13 mouse cellular contexts compared by ENCODE assay signal in genomic region chr3:101430755-101431115, GRCm38 (mm10). TPM values are rescaled to one million over a fixed set of nuclear protein-coding genes. Genes with fewer than 3 reads are reported as not detected.
DNase-seq lines count a peak whose midpoint lies in the region; ATAC-seq and TF ChIP-seq lines count a peak whose summit lies in the region.
"Had no signal": no experiment of that assay in that cellular context is flagged by ENCODE, and none has a peak within 500 bp of the region (broad histone marks: within the 10 kb centered on the region; RNA-seq: fewer than 3 reads in every experiment).

No protein-coding gene starts in this region.

- H3K27ac ChIP-seq in heart, embryonic 16.5 days (ENCODE audit: low read length), result peak overlapping the region; percentile 72
- H3K27ac ChIP-seq in liver, embryonic 16.5 days (ENCODE audit: low read length), result no peak overlapping the region
- H3K27ac ChIP-seq: forebrain, embryonic 12.5 days; midbrain, embryonic 12.5 days had no signal

- H3K27me3 ChIP-seq in heart, embryonic 16.5 days (ENCODE audit: control insufficient read depth, insufficient read depth, low read length), result no peaks in the 10 kb centered on the region
- H3K27me3 ChIP-seq in G1E (ENCODE audit: insufficient read depth, low read length), result no peaks in the 10 kb centered on the region
- no peaks in the 10 kb centered on the region for H3K27me3 ChIP-seq in liver, embryonic 16.5 days (ENCODE audit: control insufficient read depth, insufficient read depth, low read depth, low read length)
- H3K27me3 ChIP-seq: forebrain, embryonic 12.5 days; kidney, embryonic 15.5 days; midbrain, embryonic 12.5 days had no signal

- no peak for TF ChIP-seq CTCF in G1E (IDR thresholded peaks at IDR 0.05; ENCODE audit: low read depth, low read length)

- H3K9ac ChIP-seq in heart, embryonic 16.5 days (ENCODE audit: low read length), result no peak overlapping the region
- no peak overlapping the region for H3K9ac ChIP-seq in liver, embryonic 16.5 days (ENCODE audit: low read depth, low read length)
- H3K9ac ChIP-seq: forebrain, embryonic 12.5 days; kidney, embryonic 15.5 days; midbrain, embryonic 12.5 days had no signal

- H3K4me1 ChIP-seq in heart, embryonic 16.5 days (ENCODE audit: control insufficient read depth, insufficient read depth, low read length), result peaks cover 39% of the 10 kb centered on the region
- peaks cover 76% of the 10 kb centered on the region for H3K4me1 ChIP-seq in G1E (ENCODE audit: insufficient read depth, low read depth, low read length)
- peaks cover 10% of the 10 kb centered on the region for H3K4me1 ChIP-seq in liver, embryonic 16.5 days (ENCODE audit: control insufficient read depth, low read depth, low read length)
- H3K4me1 ChIP-seq: forebrain, embryonic 12.5 days; midbrain, embryonic 12.5 days had no signal

- H3K9me3 ChIP-seq in heart, embryonic 16.5 days (replicated peaks; ENCODE audit: control insufficient read depth, low read length), result no peaks in the 10 kb centered on the region
- no peaks in the 10 kb centered on the region for H3K9me3 ChIP-seq in G1E (replicated peaks)
- H3K9me3 ChIP-seq in liver, embryonic 16.5 days (replicated peaks; ENCODE audit: control insufficient read depth, low read length), result no peaks in the 10 kb centered on the region
- H3K9me3 ChIP-seq: forebrain, embryonic 12.5 days; kidney, embryonic 15.5 days; midbrain, embryonic 12.5 days had no signal

- no peak for DNase-seq in heart, adult 18-20 months
- DNase-seq in G1E (ENCODE audit: low spot score), result no peak
- peak; percentile 46 for DNase-seq in adipocyte (ENCODE audit: low spot score)
- no peak for DNase-seq in frontal cortex, adult 2 months (ENCODE audit: extremely low spot score in 1 of 2, low spot score in 1 of 2)
- DNase-seq in layer of hippocampus, postnatal 10 days (ENCODE audit: low spot score in 2 of 2), result no peak
- DNase-seq: adrenal gland, postnatal 10 days; cerebellum, adult 18-20 months had no signal

- H3K4me2 ChIP-seq in heart, embryonic 16.5 days (ENCODE audit: low read depth, low read length), result 0 out of 2 replicates have a peak overlapping the region, but pooled peaks have one; percentile 10
- H3K4me2 ChIP-seq in liver, embryonic 16.5 days (ENCODE audit: low read depth, low read length), result no peak overlapping the region
- H3K4me2 ChIP-seq: forebrain, embryonic 12.5 days; kidney, embryonic 15.5 days; midbrain, embryonic 12.5 days had no signal

- WGBS in heart, embryonic 16.5 days, result 30% methylated on average over 2 of the region's 2 CpGs
- 46% methylated on average over 2 of the region's 2 CpGs for WGBS in liver, embryonic 16.5 days (ENCODE audit: insufficient replicate concordance)

- H3K36me3 ChIP-seq in heart, embryonic 16.5 days (ENCODE audit: control insufficient read depth, insufficient read depth), result peaks cover 28% of the 10 kb centered on the region
- peaks cover 80% of the 10 kb centered on the region for H3K36me3 ChIP-seq in G1E (replicated peaks)
- H3K36me3 ChIP-seq in liver, embryonic 16.5 days (ENCODE audit: control insufficient read depth, insufficient read depth), result no peaks in the 10 kb centered on the region

- peak; percentile 55 for ATAC-seq in heart, embryonic 16.5 days (replicated peaks; ENCODE audit: extremely low read depth, insufficient read depth, low FRiP score)
- ATAC-seq in G1E (ENCODE audit: extremely low read depth, insufficient number of reproducible peaks, low FRiP score, poor library complexity, severe bottlenecking), result peak; percentile 42
- peak; percentile 47 for ATAC-seq in liver, embryonic 16.5 days (ENCODE audit: low read depth)

- no peak overlapping the region for H3K4me3 ChIP-seq in heart, embryonic 16.5 days (ENCODE audit: low read length)
- no peak overlapping the region for H3K4me3 ChIP-seq in G1E (ENCODE audit: low read depth, low read length)
- no peak overlapping the region for H3K4me3 ChIP-seq in liver, embryonic 16.5 days (ENCODE audit: low read depth, low read length)
- H3K4me3 ChIP-seq: forebrain, embryonic 12.5 days; kidney, embryonic 15.5 days; midbrain, embryonic 12.5 days had no signal

RNA-seq across cellular contexts. Expression of gene Igsf3, which starts 53.9 kb away (rescaled TPM):
- polyA plus RNA-seq in heart, embryonic 16.5 days (2015; fragmentation: Nextera tagmentation; extraction: Ambion mirVana), result 36.2 and 38.1 TPM in 2 replicates
- total RNA-seq in heart, adult 18-20 months (2021), result 10 to 100 TPM; 10.5 to 10.6 TPM
- total RNA-seq in G1E (2014; fragmentation: Nextera tagmentation) (29.4 and 33.0 TPM in 2 replicates), G1E (2017) (16.1 and 19.1 TPM in 2 replicates)
- polyA plus RNA-seq in G1E (2012), result 9.4 and 14.6 TPM in 2 replicates
- 3.8 and 4.3 TPM in 2 replicates for polyA plus RNA-seq in liver, embryonic 16.5 days (2015; fragmentation: Nextera tagmentation; extraction: Ambion mirVana)
- 13.4 TPM in 2 replicates for polyA plus RNA-seq in frontal cortex, adult 2 months (2012; rRNA removed)
- total RNA-seq in layer of hippocampus, postnatal 10 days (2021), result 10 to 100 TPM; 57.3 to 57.7 TPM
- total RNA-seq: MEL had no signal
